Mouse (Mus musculus) olfactory bulb, adult 2 months (tissue): Measurements from ENCODE around the gene Dppa3. TPM values are rescaled to one million over a fixed set of nuclear protein-coding genes. Genes with fewer than 3 reads are reported as not detected.

Source experiments
- H3K27ac ChIP-seq: fragments of 200-500 bp; 2 replicates; pipeline ENCODE4 v1.5.1; 2012; ENCODE audit warnings: low read depth, low read length; ENCODE audit not compliant: insufficient read depth
- H3K4me1 ChIP-seq: fragments of 200-500 bp; 2 replicates; pipeline ENCODE4 v1.6.1; 2012; ENCODE audit warnings: low read length; ENCODE audit not compliant: control insufficient read depth, insufficient read depth
- H3K4me3 ChIP-seq: fragments of 200-500 bp; 2 replicates; pipeline ENCODE4 v1.5.1; 2012; ENCODE audit warnings: mild to moderate bottlenecking, low read depth, low read length, moderate library complexity; ENCODE audit not compliant: insufficient read depth
- CTCF ChIP-seq: fragments of 200-500 bp; IDR thresholded peaks from 2 replicates; pipeline ENCODE4 v1.5.1; 2012; ENCODE audit warnings: low read depth, mild to moderate bottlenecking, low read length, moderate library complexity; ENCODE audit not compliant: insufficient read depth
- POLR2A ChIP-seq: fragments of 200-500 bp; IDR thresholded peaks from 2 replicates; pipeline ENCODE4 v1.6.1; 2012; ENCODE audit warnings: mild to moderate bottlenecking, low read depth, low read length, moderate library complexity; ENCODE audit not compliant: insufficient read depth
- WGBS: fragments of 180-500 bp; shearing (Covaris S2); methylation state at CpG from one replicate; pipeline ENCODE4 v1.1.7; 2018; 5-methylcytosine and 5-hydroxymethylcytosine counted together
- polyA plus RNA-seq: library from polyadenylated mRNA; stranded (reverse); fragments of >200 nt; gene quantifications from 2 replicates; pipeline ENCODE4 v1.2.4, GENCODE M21; 2012; ENCODE audit warnings: low replicate concordance; ENCODE audit not compliant: missing spikeins, insufficient read depth, insufficient read length

Dppa3 gene
- polyA plus RNA-seq, 1 experiment, result not detected

- Histone ChIP-seq H3K27ac (no peak overlapping the region), H3K4me1 (0 out of 2 replicates have a peak, but pooled peaks cover under 1% of the 10 kb centered on the region), H3K4me3 (no peak overlapping the region)
- WGBS, result 95% methylated on average over 12 of the region's 12 CpGs
- TF ChIP-seq CTCF (no peak), POLR2A (no peak)
These were observed 18.5 kb upstream of the Dppa3 start for GRCm38 (mm10) chr6:122607700-122608099.

DNA sequence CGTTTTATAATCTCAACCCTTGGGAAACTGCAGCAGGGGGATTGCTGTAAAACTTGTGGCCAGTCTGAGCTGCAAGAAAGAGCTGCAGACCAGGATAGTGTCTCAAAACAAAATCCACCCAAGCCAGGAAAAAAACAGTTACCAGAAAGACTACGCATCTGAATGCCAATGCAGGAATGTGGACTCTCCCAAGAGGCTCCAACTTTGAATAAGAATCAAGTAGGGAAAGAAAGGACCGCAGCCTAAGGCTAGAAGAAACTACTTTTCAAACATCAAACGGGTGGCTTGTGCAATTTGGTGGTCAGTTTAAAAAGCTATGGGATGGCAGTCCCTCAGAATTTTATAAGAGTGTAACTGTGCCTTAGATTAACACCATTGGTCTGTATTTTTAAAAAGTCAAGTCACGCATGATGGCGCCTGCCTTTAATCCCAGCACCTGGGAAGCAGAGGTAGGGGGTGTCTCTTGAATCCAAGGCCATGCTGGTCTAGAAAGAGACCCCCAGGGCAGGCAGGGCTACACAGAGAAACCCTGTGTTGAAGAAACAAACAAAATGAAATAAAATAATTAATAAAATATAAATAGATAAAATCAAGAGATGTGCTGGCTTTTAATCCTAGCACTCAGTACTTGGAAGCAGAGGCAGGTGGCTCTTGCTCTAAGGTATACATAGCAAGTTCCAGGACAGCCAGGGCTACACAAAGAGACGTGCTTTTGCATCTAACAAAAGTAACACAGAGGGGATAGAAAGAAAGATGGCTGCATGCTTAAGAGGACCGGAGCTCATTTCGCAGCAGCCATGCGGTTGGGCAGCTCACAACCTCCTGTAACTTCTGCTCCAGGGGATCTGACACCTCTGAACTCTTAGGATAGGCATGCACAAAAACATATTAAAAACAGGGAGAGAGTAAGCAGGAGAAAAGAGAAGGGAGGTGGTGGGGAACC is 17.5 kb upstream of the Dppa3 start:
- 80% methylated on average over 10 of the region's 10 CpGs for WGBS
- H3K4me3 ChIP-seq, result no peak overlapping the region
- TF ChIP-seq CTCF (no peak), POLR2A (no peak)
- H3K4me1 ChIP-seq, result no peaks in the 10 kb centered on the region
- no peak overlapping the region for H3K27ac ChIP-seq

GRCm38 (mm10) chr6:122609377-122609728 is 16.9 kb upstream of the Dppa3 start:
- no peak overlapping the region for H3K27ac ChIP-seq
- no peaks in the 10 kb centered on the region for H3K4me1 ChIP-seq
- 82% methylated on average over 9 of the region's 9 CpGs for WGBS
- H3K4me3 ChIP-seq, result no peak overlapping the region
- TF ChIP-seq CTCF, result no peak
- TF ChIP-seq POLR2A, result no peak

DNA sequence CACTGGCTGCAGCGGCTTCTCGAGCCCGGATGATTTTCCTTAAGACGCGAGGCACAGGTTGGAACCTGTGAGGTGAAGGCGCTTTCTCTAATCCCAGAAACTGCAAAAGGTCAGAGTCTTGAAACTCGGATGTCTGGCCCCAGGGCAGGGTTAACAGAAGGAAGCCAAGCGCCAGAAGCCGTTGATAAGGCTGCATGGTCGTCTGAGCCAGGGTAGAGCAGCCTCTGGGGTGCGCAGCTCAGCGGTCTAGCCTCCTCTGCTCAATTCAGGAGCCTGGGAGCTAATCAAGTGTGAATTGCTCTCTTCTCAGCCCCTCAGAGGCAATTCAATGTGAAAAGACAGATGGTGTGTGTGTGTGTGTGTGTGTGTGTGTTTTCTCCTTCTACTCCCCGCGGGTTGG is 16.4 kb upstream of the Dppa3 start, which contains the start of gene Gdf3:
Gene Gdf3, minus strand, starts transcription at position 317 of the 400 bp plus-strand sequence.
- 66% methylated on average over 14 of the region's 14 CpGs for WGBS
- Histone ChIP-seq H3K4me3 (no peak within 1 kb of the TSS), H3K4me1 (no peaks in the 10 kb centered on the region), H3K27ac (no peak within 1 kb of the TSS)
- no peak for TF ChIP-seq CTCF
- no peak for TF ChIP-seq POLR2A

DNA sequence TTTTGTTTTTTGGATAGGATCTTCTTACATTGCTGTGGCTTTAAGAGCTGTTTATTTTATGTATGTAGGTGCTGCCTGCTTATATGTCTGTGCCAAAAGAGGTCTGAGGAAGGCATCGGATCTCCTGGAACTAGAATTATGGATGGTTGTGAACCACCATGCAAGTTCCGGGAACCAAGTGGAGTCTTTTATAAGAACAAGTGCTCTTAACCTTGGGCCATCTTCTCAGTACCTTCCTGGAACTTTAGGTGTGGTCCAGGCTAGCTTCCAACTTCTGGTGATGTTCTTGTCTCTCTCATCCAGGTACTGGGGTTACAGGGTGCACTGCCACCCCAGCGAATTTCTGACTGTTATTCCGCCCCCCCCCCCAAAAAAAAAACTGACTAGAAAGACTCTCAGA is 13.8 kb upstream of the Dppa3 start:
- 76% methylated on average over 4 of the region's 4 CpGs for WGBS
- H3K4me3 ChIP-seq, result no peak overlapping the region
- no peaks in the 10 kb centered on the region for H3K4me1 ChIP-seq
- H3K27ac ChIP-seq, result no peak overlapping the region
- TF ChIP-seq POLR2A (no peak), CTCF (no peak)

- no peak overlapping the region for H3K4me3 ChIP-seq
- TF ChIP-seq CTCF (no peak), POLR2A (no peak)
- no peak overlapping the region for H3K27ac ChIP-seq
- no peaks in the 10 kb centered on the region for H3K4me1 ChIP-seq
- 65% methylated on average over 2 of the region's 2 CpGs for WGBS
These were observed 12.2 kb upstream of the Dppa3 start for GRCm38 (mm10) chr6:122614047-122614446.

GRCm38 (mm10) chr6:122616022-122616421 is 10.2 kb upstream of the Dppa3 start:
- Histone ChIP-seq H3K4me1 (no peaks in the 10 kb centered on the region), H3K4me3 (no peak overlapping the region), H3K27ac (no peak overlapping the region)
- WGBS, result 47% methylated on average over 3 of the region's 3 CpGs
- TF ChIP-seq CTCF (no peak), POLR2A (no peak)

DNA sequence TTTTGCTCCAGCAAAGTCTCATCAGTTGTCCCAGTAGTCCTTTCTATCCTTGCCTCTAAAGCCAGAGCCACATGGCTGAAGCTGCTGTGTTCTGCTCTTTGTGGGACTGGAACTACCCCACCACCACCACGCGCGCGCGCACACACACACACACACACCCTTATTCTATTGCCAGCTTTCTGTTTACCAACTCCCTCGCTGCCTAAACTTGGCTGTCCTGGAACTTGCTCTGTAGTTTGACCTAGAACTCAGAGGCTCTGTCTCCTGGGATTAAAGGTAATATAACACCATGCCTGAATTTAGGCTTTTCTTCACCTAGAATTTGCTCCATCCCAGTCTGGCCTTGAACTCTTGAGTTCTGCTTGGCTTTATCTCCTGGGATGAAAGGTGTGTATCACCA is 5.1 kb upstream of the Dppa3 start:
- 90% methylated on average over 6 of the region's 6 CpGs for WGBS
- no peaks in the 10 kb centered on the region for H3K4me1 ChIP-seq
- TF ChIP-seq CTCF (no peak), POLR2A (no peak)
- no peak overlapping the region for H3K4me3 ChIP-seq
- no peak overlapping the region for H3K27ac ChIP-seq

DNA sequence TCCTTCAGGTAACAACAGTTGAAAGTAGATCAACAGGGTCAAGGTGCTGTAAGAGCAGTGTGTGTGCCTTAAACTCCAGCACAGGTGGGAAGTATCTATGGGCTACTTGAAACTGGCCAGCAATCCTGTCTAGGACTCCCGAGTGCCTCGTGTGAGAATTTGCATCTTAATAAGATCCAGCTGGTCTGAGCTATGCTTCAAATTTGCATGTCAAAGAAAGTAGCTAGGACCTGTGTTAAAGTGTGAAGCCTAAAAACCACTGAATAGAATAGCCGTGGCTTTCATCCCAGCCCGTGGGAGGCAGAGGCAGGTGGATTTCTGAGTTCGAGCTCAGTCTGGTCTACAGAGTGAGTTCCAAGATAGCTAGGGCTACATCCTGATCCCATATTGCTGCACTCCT is 1.7 kb upstream of the Dppa3 start:
- no peaks in the 10 kb centered on the region for H3K4me1 ChIP-seq
- H3K27ac ChIP-seq, result no peak overlapping the region
- 24% methylated on average over 5 of the region's 5 CpGs for WGBS
- no peak for TF ChIP-seq CTCF
- no peak for TF ChIP-seq POLR2A
- H3K4me3 ChIP-seq, result no peak overlapping the region

GRCm38 (mm10) chr6:122625156-122625555 is 1.1 kb upstream of the Dppa3 start:
- 73% methylated on average over 4 of the region's 4 CpGs for WGBS

More at GRCm38 (mm10) chr6:122625156-122625555, 1.1 kb upstream of the Dppa3 start:
- H3K4me3 ChIP-seq, result no peak overlapping the region
- H3K27ac ChIP-seq, result no peak overlapping the region
- TF ChIP-seq CTCF (no peak), POLR2A (no peak)
- no peaks in the 10 kb centered on the region for H3K4me1 ChIP-seq
